Mouse (Mus musculus) fat pad, adult 2 months (tissue): Measurements from ENCODE around the gene Ttc23.

Experiments
- DNase-seq: peaks from one replicate; pipeline ENCODE4 v3.0.0-alpha.2; 2011; ENCODE audit warnings: low read depth, low spot score; ENCODE audit errors: extremely low read depth

Gene Ttc23

GRCm38 (mm10) chr7:67740796-67741195 lies 93.6 kb downstream of the Ttc23 start:
- no peak for DNase-seq

- no peak for DNase-seq
Observed at GRCm38 (mm10) chr7:67741706-67742105, 94.5 kb downstream of the Ttc23 start.

- no peak for DNase-seq
Observed at GRCm38 (mm10) chr7:67747731-67748305, 100.6 kb downstream of the Ttc23 start.

- DNase-seq = no peak
Observed at GRCm38 (mm10) chr7:67749441-67750239, 102.4 kb downstream of the Ttc23 start.

- DNase-seq = no peak
Observed at GRCm38 (mm10) chr7:67754606-67755005, 107.4 kb downstream of the Ttc23 start.

GRCm38 (mm10) chr7:67755366-67755765 lies 108.2 kb downstream of the Ttc23 start:
- DNase-seq = no peak

- no peak for DNase-seq
Observed at GRCm38 (mm10) chr7:67756636-67757035, 109.4 kb downstream of the Ttc23 start.

- no peak for DNase-seq
Observed at GRCm38 (mm10) chr7:67758506-67758857, 111.3 kb downstream of the Ttc23 start.

GRCm38 (mm10) chr7:67758858-67759628 lies 111.8 kb downstream of the Ttc23 start:
- no peak for DNase-seq

GRCm38 (mm10) chr7:67759629-67759995 lies 112.4 kb downstream of the Ttc23 start, which contains the start of gene Synm:
Gene Synm (minus strand): TSS chr7:67759742.
- no peak for DNase-seq

GRCm38 (mm10) chr7:67763625-67764024 lies 116.4 kb downstream of the Ttc23 start:
- no peak for DNase-seq

GRCm38 (mm10) chr7:67768125-67768524 lies 120.9 kb downstream of the Ttc23 start:
- DNase-seq = no peak

GRCm38 (mm10) chr7:67769487-67769886 lies 122.3 kb downstream of the Ttc23 start:
- no peak for DNase-seq

GRCm38 (mm10) chr7:67772231-67772630 lies 125.0 kb downstream of the Ttc23 start:
- DNase-seq = peak; percentile 75

- no peak for DNase-seq
Observed at GRCm38 (mm10) chr7:67775623-67776022, 128.4 kb downstream of the Ttc23 start.

- no peak for DNase-seq
Observed at GRCm38 (mm10) chr7:67776636-67777305, 129.6 kb downstream of the Ttc23 start.

- DNase-seq = no peak
Observed at GRCm38 (mm10) chr7:67787861-67788260, 140.7 kb downstream of the Ttc23 start.

- no peak for DNase-seq
Observed at GRCm38 (mm10) chr7:67788713-67789112, 141.5 kb downstream of the Ttc23 start.

- no peak for DNase-seq
Observed at GRCm38 (mm10) chr7:67791256-67791655, 144.0 kb downstream of the Ttc23 start.

- no peak for DNase-seq
Observed at GRCm38 (mm10) chr7:67793449-67793848, 146.2 kb downstream of the Ttc23 start.

GRCm38 (mm10) chr7:67797065-67797464 lies 149.9 kb downstream of the Ttc23 start:
- DNase-seq = no peak
